Mouse (Mus musculus) thymus, postnatal 14 days (tissue): ENCODE data around the gene Agap1.

Experiments used
- DNase-seq: peaks from one replicate; pipeline ENCODE4 v3.0.0; 2021

Gene Agap1

DNA sequence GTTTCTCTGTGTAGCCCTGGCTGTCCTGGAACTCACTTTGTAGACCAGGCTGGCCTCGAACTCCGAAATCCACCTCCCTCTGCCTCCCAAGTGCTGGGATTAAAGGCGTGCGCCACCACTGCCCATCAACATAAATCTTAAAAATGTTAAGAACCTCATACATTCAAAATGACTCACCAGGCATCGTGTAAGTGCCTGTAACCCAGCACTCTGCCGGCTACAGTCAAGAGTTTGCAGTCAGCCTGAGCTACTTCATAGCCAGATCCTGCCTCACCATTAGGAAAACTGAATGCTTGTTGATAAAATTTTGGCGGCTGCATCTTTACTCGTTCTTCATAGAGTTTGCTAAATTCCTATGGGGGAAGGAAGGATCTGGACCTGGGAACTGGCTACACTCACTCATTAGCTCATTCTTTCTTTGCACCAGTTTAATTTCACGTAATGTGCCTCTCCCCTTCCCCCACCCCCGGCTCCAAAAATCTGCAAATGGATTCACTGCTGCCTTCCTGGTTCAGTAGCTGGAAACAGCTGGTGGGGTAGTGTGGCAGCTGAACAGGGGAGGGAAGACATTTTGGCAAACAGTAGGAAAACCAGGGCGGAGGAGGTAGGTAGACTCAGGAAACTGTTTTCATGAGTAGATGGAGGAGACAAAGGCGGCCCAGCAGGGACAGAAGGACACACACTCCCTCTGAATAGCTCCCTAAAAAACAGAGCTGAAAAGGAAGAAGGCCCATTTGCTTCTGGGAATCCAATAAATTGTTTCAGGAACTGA is 415.7 kb downstream of the Agap1 start:
- DNase-seq, result no peak

DNA sequence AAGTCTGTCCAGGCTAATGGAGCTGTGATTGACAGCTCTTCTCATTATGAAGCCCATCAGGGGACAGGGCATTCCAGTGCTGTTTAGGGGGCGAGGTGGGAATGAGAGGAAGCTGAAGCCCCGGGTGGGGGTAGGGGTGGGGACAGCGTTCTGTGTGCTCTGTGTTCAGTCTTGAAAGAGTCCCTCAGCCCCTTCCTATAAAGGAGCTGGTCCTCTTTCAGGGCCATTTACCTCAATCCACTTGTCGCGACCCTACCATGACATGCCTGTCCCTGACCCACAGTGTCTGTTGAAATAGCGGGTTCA is 416.3 kb downstream of the Agap1 start:
- no peak for DNase-seq

DNA sequence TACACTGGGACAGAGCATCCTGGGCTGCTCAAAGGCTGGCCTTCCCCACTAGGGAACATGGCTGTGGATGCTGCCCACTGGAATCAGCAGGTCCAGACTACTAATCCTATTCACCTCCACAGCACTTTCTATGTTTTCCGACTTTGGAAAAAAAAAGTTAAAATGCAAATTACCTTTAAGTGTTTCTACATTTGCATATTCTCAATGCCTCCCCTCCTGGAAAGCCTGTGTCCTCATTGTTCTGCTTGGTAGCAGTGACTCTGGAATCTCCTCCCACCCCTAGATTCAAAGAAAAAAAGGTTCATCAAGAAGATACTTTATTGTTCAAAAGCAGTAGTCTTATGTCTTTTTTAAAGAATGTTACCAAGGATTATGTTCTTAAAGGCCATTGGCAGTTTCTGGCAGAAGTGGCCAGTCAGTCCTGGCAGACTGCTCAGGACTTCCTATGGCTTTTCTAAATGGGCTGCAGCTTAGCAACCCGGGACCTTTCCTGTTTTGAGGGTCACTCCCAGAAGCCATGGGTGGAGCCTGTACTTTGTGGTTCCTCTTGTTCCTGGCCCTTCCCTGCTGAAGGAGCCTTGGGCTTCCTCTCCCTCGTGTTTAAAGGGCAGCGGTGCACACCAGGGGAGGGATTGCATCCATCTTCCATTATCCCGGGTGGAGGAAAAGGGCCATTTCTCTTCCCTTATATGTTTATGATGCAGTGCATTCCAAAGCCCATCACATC is 421.9 kb downstream of the Agap1 start:
- no peak for DNase-seq

DNA sequence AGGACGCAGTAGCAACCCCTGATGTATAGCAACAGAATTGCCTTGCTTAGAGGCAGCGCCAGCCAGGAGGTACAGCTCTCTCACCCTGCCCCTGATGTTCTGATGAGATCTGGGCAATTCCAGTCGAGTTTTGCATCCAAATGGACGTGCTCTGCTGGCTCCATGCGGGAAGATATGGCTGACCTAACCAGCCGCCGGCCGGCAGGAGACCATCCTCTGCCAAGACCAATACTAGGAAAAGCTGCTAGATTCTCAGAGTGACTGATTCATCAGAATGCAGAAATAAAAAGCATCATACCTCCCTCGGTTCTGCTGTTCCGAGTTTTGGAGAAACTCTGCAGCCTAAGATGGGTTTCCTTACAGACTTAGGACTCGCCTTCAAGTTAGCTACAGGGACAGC is 423.9 kb downstream of the Agap1 start:
- DNase-seq, result no peak

DNA sequence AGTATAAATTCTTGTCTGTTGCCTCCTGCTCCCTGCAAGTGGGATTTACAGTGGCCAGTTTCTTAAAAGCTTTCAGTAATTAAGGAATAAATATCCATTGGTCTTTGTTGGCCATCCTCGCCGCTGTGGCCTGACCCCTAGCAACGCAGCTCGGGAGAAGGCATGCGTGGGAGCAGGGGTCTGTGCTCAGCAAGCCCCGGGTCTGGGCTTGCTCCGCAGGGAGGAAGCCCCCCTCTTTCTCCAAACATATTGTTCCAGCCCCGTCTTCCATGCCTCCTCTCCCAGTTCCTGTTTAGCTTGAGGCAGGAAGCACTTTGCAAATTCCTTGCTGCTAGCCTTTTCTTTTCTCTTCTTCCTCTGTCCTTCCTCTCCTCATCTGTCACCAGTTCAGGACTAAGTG is 425.6 kb downstream of the Agap1 start:
- no peak for DNase-seq

DNA sequence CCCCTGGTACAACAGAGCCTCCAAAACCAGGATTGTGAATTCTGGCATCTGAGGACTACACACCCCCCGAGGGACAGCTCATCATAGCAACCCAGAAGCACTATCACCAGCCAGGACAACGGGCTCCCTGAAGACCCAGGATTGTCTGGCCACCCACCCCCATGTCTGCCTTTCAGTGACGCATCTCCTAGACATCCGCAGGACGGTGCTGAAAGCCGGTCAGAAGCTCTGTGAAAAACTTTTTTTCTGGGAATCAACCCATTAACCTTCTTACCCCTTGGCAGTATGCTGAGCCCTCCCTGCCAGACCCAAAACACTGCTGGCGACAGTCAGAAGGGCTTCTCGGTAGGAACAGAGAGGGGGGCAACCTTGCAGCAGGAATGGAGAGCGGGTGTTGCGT is 426.2 kb downstream of the Agap1 start:
- DNase-seq, result no peak

DNA sequence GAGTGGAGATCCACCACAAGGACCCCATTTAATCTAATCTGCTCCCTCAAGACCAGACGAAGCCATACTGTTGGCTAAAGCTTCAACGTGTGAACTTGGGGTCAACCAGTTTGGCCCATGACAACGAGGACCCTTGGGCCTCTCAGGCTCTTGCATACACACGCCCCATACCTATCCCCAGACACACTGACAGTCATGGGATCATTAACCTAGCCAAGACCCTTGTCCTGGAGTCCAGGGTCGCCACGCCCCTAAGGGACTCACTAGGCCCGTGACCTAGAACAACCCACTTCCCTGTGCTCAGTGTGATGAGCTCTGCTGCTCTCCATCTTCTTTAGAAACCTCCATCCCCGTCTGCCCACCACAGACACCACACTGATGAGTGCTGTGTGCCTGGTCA is 429.7 kb downstream of the Agap1 start:
- DNase-seq, result no peak

DNA sequence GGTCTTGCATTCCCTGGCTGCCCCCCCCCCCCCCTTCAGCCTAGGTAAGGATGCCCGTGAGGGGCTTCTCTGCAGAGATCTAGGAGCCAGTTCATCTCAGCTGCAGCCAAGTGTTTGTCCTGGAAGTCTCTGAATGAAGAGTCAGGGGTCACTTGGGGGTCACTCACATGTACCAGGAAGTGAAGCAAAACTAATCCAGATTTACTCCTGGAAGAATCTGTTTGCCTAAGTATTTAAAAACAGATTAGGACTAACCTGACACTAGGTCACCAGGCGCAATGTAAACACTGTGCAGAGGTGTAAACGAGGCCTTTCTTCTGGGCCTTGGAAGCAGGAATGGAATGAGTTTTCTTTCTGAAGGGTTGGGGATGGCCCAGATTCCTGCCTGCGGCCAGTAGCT is 431.1 kb downstream of the Agap1 start:
- no peak for DNase-seq

DNA sequence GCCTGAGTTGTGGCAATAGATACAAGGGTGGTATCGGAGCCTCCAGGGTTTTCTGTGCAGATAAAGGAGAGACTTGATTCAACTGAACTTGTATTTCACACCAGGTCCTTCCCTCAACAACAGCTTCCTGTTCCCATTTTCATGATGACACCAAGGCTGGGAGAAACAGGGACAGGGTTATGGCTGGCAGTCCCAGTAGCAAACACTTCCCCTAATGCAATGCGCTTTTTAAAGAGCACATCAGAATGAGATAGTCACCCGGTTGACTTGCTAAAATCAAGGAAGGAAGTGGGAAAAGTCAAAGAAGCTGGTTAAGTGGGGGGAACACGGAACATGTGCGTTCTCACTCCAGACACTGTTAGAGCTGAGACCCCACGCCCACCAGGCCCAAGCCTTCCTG is 436.8 kb downstream of the Agap1 start:
- DNase-seq, result no peak

DNA sequence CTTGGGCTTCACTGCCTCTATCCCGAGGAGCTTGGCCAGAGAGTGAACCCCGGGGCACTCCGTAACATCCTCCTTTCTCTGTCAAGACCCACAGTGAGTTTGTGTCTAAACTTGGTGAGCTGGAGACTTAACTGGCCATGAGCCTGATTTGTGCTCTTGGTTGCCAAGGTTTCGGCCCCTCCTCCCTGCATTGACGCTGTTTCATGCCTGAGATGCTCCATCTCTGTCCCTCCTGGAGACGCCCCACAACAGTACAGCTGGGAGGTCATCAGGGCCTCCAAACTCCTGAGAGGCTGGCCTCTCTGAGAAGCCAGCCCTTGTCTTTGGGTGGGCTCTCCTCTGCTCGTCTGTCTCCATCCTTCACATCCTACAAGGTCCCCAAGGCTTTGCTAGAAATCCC is 437.7 kb downstream of the Agap1 start:
- DNase-seq, result no peak

DNA sequence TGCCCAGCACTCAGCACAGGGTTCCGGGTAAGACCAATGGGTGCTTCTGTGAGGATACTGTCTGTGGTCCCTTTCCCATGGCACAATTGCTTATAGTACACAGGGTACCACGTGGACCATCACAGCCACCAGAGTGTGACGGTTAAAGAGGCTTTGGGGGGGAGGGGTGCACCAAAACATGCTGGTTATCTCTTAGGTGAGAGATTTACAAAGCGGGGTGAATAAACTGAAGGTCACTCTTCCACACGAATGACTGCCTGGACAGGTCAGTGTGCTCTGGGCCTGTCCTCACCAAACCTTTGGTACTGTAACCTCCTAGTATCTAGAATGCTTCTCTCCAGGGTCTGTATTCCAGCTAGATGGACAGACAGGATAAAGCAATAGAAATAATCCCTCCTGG is 441.2 kb downstream of the Agap1 start:
- no peak for DNase-seq

DNA sequence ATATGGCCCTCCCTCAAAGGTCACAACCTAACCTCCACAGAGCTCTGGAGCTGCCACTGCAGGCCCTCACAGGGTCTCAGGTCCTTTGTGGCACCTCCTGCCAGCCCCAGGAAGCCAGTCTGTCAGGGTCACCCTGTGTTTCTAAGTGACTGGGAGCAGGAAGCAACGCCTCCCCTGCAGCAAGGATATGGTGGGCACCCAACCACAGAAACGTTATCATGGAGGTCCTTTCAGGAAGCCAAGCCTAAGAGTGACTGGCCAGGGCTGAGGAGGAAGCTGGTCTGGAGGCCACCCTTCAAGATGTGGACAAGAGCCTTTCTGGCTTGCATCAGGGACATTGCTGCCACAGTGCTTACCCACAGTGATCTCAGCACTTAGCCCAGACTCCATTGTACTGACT is 444.4 kb downstream of the Agap1 start:
- no peak for DNase-seq

DNA sequence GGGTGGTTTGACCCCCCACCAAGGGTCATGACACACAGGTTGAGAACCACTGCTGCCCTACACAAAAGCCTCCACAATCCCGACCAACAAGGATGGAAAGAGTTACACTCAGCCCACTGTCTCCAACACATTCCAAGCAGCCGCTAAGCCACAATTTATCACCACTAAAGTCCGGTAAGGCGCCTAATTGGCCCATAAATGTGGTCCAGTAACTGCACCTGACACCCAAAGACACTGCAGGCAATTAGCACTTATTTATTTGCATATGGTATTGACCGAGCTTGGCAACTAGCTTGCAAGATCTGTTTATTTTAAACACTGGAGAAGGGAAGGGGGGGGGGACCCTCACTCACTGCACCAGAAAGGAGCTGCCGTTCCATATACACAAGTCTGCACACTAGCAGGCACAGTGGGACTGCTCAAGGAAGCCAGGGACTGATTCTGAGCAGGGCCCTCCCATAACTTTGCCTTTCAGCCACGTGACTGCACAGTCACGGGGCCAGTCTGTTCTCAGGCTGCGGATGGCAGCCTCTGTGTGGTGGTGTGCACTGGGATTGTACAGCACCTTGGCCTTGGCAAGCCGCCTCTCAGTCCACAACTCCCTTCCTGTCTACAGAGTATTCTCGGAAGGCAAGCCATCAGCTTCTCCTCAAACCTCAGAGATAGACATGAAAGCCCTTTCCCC is 445.3 kb downstream of the Agap1 start:
- DNase-seq, result no peak

DNA sequence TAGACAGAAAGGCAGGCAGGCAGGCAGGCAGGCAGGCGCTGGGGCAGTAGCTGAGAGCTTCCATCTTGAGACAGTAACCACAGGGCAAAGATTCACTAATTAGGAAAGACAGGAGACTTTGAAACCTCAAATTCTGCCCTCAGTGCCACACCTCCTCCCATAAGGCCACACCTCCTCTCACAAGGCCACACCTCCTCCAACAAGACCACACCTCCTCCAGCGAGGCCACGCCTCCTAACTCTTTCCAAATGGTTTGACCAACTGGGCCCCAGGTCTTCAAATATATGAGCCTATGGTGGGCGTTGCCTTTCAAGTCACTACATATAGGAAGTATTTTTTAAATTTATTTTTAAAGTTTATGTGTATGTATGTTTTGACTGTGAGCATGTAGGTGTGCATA is 446.8 kb downstream of the Agap1 start:
- DNase-seq, result no peak

DNA sequence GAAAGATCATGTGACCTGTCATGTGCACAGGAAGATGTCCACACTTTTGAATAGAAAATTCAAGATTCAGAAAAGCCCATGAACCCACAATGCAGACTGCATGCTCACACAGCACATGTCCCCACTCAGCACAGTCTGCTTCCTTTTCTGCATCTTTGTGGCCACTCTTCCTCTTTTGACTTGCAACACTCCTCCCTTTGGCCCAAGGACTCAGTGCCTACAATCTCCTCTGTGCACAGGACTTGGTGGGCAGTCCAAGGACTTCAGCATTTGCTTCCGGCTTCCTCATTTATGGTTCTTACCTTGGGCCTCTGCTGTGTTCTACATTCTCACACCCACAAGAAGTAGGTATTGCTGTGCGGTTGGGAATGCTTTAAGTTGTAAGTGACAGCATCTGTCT is 447.6 kb downstream of the Agap1 start:
- DNase-seq, result no peak

DNA sequence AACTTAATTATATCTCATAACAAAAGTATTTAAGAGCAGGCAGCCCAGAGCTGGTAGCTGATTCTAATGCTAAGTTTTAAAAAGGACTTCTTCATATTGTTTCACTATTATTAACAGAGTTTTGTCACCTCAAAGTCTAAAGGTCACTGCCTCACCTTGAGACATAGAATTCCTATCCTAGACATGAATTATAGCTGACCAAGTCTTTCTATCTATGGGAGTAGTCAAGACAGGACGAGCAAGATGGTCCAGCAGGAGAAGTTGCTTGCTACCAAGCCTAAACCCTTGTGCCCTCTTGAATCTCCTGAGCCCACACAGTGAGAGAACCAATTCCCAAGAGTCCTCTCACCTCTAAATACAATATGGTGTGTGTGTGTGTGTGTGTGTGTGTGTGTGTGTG is 448.0 kb downstream of the Agap1 start:
- DNase-seq, result no peak

DNA sequence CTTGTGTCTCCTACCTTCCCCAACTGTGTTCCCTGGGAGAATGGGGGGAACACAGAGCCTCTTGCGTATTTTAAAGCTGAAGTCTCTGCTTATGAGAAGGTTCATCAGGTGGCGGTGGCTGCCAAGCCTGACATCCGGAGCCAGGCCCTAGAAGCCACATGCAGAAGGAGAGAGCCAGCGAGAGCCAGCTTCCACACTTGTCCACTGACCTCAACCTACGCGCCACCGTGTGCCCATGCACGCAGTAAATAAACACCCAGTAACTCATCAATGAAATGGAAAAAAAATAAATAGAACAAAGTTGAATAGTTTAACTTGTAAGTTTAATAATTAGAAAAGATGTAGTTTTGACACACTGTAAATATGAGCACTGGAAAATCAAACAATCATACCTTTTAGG is 455.2 kb downstream of the Agap1 start:
- no peak for DNase-seq

DNA sequence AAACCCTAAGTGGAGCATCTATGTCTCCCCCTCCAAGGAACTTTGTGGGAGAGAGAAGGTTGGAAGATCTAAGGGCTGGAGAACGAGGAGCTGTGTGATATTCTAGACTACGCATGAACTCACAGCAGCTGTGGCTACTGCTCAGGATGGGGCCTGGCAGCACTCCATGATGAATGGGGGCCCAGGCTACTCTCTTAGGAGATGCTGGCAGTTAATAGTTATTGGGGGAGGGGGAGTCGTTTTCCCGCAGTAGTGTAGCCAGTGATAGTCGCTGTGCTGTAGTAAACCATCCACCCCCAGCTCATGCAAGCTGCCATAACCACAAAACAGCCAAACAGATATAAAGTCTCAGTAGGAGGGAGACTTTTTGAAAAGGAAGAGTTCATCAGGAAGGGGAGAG is 457.8 kb downstream of the Agap1 start:
- no peak for DNase-seq

DNA sequence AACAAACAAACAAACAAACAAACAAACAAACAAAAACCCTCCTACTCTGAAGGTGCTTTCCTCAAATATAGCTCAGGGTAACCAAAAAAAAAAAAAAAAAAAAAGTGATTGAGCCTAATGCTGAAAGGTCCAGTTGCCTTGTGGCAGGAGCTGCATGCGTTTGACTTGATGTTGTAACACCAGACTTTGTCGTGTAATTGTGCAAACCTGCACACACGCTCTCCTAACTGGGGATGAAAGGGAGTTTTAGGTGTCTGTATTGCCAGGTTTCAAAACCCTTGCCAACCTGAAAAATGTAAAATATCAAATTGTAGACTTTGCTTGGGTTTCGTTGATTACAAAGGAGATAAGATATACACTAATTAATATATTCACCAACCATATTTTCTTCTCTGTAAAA is 459.0 kb downstream of the Agap1 start:
- DNase-seq, result no peak

DNA sequence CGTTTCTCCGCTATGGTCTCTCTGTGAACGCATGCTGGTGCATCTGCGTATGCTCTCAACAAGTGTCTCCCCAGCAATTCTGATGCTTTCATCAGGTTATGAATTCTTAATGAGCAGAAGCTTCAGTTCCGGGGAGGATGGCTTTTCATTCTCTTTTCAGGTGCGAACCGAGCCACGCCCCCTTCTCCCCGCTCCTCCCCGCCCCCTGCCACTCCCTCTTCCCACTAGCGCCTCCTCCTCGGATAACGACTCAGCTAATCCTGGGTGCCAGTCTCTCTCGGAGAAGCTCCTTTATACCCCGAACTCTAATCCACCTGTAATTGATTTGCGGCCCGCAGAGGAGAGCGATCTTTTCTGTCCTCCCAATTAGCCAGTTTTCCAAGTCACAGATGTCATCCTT is 463.5 kb downstream of the Agap1 start:
- DNase-seq, result no peak

DNA sequence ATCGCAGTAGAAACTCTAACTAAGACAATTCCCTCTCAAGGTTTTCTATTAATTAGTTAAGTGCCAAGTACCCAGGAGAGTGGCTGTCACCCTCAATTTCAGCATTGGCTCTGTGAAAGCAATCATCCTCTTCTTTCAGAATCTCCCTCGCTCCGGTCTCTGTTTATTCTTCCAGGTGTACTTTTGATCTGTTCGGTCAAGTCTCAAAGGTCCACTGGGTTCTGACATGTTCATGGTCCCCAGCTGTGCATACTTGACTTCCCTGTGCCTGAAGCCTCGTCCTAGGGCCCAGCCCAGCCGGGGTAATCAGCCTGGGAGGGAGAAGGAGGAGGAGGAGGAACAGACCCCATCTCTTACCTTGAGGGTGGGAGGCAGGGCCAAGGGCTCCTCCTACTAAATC is 464.6 kb downstream of the Agap1 start:
- DNase-seq, result no peak

DNA sequence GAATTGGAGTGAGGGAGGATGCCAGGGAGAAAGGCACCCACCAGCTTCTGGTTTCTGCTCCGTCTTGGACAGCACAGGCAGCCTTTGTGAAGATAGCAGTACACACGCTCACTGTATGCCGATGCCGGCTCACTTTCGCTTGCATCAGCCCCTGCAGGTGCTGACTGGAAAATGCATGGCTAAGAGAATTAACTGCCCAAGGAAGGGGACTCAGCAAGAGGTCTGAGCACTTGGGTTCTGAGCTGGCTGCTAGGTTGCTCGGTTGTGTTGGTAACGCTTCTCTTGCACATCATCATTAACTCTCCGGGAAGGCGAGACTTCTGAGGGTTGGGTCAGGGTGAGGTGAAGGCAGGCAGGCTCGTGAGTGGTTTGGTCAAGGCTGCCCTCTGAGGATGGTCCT is 467.2 kb downstream of the Agap1 start:
- DNase-seq, result no peak

DNA sequence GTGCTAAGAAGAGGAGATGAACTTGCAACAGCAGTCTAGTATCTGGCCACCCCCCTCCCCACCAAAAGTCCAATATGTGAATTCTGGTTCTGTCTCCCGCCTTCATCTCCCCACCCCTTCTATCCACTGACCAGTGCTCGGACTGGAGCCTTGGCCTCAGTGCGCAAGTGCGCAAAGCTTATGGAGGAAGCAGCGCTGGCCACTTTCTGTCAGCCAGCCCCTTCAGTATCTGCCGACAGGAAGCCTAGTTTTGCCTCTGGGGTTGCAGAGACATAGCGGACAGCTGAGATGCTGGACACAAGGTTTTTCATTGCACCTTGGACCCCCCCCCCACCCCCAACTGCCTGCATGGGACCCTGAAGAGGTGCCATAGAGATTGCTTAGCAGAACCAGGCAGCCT is 467.7 kb downstream of the Agap1 start:
- DNase-seq, result no peak

DNA sequence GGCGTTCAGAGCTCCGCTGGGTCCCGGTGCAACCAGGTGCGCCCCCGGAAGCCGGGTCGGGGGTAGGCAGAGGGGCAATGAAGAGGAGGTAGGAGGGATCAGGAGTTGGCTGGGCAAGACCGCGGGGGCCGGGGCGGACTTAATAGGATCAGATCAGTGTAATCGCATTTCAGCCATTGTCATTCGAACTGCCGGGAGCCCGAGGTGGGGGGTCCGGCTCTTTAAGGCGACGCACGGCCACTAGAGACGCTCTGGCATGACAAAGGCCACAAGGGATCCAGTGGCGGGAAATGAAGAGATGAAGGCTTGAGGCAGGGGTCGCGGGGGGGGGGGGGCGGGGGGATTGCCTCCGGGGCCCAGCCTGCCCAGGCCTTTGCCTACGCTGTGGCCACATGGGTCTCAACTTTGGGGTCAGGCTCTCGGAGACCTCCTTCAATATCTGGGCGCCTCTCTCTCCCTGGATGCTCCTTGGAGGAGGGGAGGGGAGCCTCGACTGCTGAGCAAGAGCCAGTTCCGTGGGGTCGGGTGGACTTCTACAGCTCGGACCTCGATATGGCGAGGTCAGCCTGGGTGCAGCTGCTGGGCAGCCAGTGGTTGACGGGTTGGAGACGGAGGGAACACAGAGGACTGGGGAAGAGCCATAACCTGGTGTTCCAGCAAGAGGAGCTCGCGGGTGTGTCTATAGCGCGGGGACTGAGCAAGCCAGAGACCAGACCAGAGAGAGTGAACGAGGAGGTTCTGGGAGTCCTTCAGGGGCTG is 468.5 kb downstream of the Agap1 start:
- no peak for DNase-seq
